Mouse (Mus musculus) G1E (cell line): ENCODE measurements at regions not wholly inside any gene's neighbourhood (a gene's known extent, or its start where the extent isn't known, plus 50 kb on each side); places are given as distances from the start of the nearest gene placed in this dataset.

ENCODE experiments used
- CTCF ChIP-seq: IDR thresholded peaks from 2 replicates; pipeline ENCODE4 v1.5.1; 2012; ENCODE audit warnings: low read depth, low read length, inconsistent platforms, mixed read lengths
- GATA1 ChIP-seq: IDR thresholded peaks from 2 replicates; pipeline ENCODE4 v1.6.1; 2012; ENCODE audit warnings: borderline replicate concordance, low read length, inconsistent platforms, mixed read lengths

GRCm38 (mm10) chr12:25676631-25677030 lies 579.7 kb upstream of the Id2 start:
- no peak for TF ChIP-seq CTCF
- TF ChIP-seq GATA1, result no peak
